Mouse (Mus musculus): ENCODE data around the gene Shmt2.

GRCm38 (mm10) chr10:127511634-127512306, 10.5 kb downstream of the Shmt2 start:
- TF ChIP-seq POLR2A (IDR thresholded peaks at IDR 0.05; ENCODE audit: insufficient read depth, low read depth, low read length), result no peak
- peak; percentile 40; the same call in 1 of the 2 replicates for TF ChIP-seq CTCF (IDR thresholded peaks at IDR 0.05; ENCODE audit: insufficient read depth, low read depth, low read length)
